Mouse (Mus musculus) embryonic facial prominence, embryonic 10.5 days (tissue): ENCODE measurements around the gene Arhgef19. TPM values are rescaled to one million over a fixed set of nuclear protein-coding genes. Genes with fewer than 3 reads are reported as not detected.

Experiments
- DNase-seq: peaks from one replicate; pipeline ENCODE4 v3.0.0-alpha.2; 2017; ENCODE audit warnings: low spot score
- H3K27ac ChIP-seq: fragments of 300-500 bp; sonication (generic); replicated peaks from 2 replicates; pipeline ENCODE4 v1.5.1; 2016; ENCODE audit warnings: mild to moderate bottlenecking
- H3K27me3 ChIP-seq: fragments of 300-500 bp; sonication (generic); replicated peaks from 2 replicates; pipeline ENCODE4 v1.6.1; 2016; ENCODE audit warnings: low read depth, mild to moderate bottlenecking; ENCODE audit not compliant: poor library complexity, severe bottlenecking
- H3K36me3 ChIP-seq: fragments of 300-500 bp; sonication (generic); replicated peaks from 2 replicates; pipeline ENCODE4 v1.6.1; 2016; ENCODE audit warnings: mild to moderate bottlenecking, moderate library complexity
- H3K4me1 ChIP-seq: fragments of 300-500 bp; sonication (generic); 2 replicates; pipeline ENCODE4 v1.6.1; 2016
- H3K4me3 ChIP-seq: fragments of 300-500 bp; sonication (generic); 2 replicates; pipeline ENCODE4 v1.5.1; 2016; ENCODE audit warnings: mild to moderate bottlenecking, moderate library complexity
- H3K9me3 ChIP-seq: fragments of 300-500 bp; sonication (generic); 2 replicates; pipeline ENCODE4 v1.6.1; 2016; ENCODE audit warnings: mild to moderate bottlenecking
- WGBS: fragments of 180-500 bp; shearing (Covaris S2); methylation state at CpG from one replicate; pipeline ENCODE4 v1.1.7; 2016; 5-methylcytosine and 5-hydroxymethylcytosine counted together
- polyA plus RNA-seq: library from polyadenylated mRNA; unstranded; fragments of >200 nt; fragmentation: Nextera tagmentation; extraction: Ambion mirVana; gene quantifications from 2 replicates; pipeline ENCODE4 v1.2.1, GENCODE M21; 2016

Arhgef19 gene
- polyA plus RNA-seq, 1 experiment from 2014 or later = 8.7 TPM

- peaks cover 73% of the 10 kb centered on the region for H3K4me1 ChIP-seq
- H3K27me3 ChIP-seq = peaks cover 69% of the 10 kb centered on the region
- H3K4me3 ChIP-seq = no peak overlapping the region
- H3K9me3 ChIP-seq = no peaks in the 10 kb centered on the region
- DNase-seq = no peak
- no peak overlapping the region; the same call in 1 of the 2 replicates for H3K27ac ChIP-seq
- no peaks in the 10 kb centered on the region for H3K36me3 ChIP-seq
- WGBS = 61% methylated on average over 12 of the region's 12 CpGs
Observed at GRCm38 (mm10) chr4:141283176-141283878, 44.0 kb downstream of the Arhgef19 start.

DNA sequence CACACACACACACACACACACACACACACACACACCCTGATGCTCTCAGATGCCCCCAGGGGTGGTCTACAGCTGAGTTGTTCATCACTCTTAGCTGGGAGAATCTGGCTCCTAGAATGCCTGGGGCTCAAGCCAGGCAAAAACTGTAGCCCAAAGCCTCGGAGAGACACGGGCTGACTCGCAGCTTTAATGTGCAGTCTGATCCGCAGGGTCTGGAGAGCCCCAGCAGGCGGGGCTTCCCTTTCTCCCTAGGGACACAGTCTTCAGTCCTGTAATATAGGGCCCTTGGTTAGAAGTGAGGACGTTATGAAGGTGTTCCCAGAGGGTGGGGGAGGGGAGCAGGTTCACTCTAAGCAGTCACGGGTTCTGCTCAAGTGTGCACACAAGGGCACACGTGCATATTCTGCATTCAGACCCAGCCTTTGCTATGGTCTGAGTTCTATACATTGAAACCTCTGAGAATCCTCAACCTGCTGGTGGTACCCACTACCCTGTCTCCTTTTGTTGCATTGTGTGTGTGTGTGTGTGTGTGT, 44.6 kb downstream of the Arhgef19 start:
- Histone ChIP-seq H3K27ac (no peak overlapping the region; the same call in 1 of the 2 replicates), H3K36me3 (no peaks in the 10 kb centered on the region), H3K4me3 (no peak overlapping the region), H3K9me3 (no peaks in the 10 kb centered on the region), H3K4me1 (peaks cover 72% of the 10 kb centered on the region), H3K27me3 (peaks cover 75% of the 10 kb centered on the region)
- WGBS = 24% methylated on average over 8 of the region's 8 CpGs
- no peak for DNase-seq

DNA sequence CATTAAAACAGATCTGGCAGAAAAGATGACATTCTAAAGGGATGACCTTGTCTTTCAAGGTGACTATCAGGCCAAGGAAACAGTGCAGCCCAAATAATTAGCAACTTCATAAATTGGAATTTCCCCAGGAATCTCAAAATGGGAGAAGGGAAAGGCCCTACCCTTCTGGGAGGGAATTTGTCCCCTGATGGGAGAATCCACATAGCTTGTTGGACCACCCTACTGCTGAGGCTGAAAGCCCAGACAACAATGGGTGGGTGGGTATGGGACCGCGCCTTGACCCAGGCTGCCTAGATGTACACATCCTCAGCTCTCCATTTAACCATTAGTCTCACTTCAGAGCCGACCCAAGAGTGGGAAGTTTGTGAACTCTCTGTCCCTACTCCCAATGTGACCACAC, 45.2 kb downstream of the Arhgef19 start:
- peaks cover 66% of the 10 kb centered on the region for H3K4me1 ChIP-seq
- 67% methylated on average over 3 of the region's 3 CpGs for WGBS
- H3K9me3 ChIP-seq = no peaks in the 10 kb centered on the region
- no peak overlapping the region for H3K27ac ChIP-seq
- DNase-seq = no peak
- H3K27me3 ChIP-seq = peaks cover 81% of the 10 kb centered on the region
- H3K36me3 ChIP-seq = no peaks in the 10 kb centered on the region
- no peak overlapping the region for H3K4me3 ChIP-seq

DNA sequence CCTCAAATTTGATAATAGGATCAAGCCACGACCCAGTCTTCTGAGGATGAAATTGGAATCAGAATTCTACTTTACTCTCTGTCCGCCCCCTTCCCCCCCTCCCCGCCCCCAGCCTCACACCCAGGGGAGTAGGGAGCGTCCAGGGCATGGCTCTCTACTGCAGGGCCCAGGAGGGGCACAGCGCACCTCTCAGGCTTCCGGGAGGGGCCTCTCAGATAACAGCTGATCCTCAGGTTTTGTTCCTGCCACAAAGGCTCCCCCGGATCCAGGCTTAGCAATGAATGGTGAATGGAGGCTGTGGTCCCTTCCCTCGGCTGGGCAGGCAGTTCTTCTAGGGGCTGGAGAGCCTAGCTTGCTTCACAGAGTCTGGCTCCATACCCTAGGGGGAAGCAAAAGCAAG, 45.8 kb downstream of the Arhgef19 start:
- Histone ChIP-seq H3K27me3 (peaks cover 87% of the 10 kb centered on the region), H3K4me3 (no peak overlapping the region), H3K9me3 (no peaks in the 10 kb centered on the region), H3K4me1 (peaks cover 66% of the 10 kb centered on the region), H3K36me3 (no peaks in the 10 kb centered on the region), H3K27ac (no peak overlapping the region)
- DNase-seq = no peak
- 11% methylated on average over 8 of the region's 8 CpGs for WGBS

DNA sequence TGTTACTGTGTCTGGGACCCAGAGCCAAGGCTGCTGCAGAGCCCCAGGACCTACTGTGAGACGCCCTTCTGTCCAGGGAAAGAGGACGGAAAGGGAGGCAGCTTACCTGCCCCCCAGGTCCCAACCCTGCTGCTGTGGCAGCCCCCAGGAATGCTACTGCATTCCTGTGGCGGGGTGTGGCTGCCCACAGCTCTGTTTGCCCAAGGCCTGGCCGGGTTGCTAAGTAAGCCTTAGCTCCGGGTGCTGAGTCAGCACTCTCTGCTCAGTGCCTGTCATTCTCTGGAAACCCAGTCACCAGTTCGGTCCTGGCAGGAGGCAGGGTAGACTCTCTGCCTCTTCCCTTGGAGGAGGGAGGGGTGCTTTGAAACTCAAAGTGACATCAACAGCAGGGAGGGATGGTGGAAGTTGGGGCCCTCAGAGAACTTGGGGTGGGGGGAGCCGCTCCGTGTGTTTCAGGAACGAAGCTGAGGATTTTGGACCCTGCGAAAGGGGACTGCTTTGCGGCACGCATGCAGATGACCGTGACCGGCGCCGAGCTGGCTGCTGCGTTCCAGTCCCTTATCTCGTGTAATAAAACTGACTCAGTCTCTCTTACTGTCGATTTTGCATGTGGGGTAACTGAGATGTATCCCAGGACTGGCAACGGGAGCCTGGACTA, 47.7 kb downstream of the Arhgef19 start:
- WGBS = 9% methylated on average over 20 of the region's 20 CpGs
- DNase-seq = peak; percentile 62
- H3K9me3 ChIP-seq = no peaks in the 10 kb centered on the region
- peaks cover 99% of the 10 kb centered on the region for H3K27me3 ChIP-seq
- H3K36me3 ChIP-seq = no peaks in the 10 kb centered on the region
- H3K4me3 ChIP-seq = peak overlapping the region; percentile 36
- no peak overlapping the region; the same call in 1 of the 2 replicates for H3K27ac ChIP-seq
- H3K4me1 ChIP-seq = peaks cover 67% of the 10 kb centered on the region

GRCm38 (mm10) chr4:141287518-141288004, 48.3 kb downstream of the Arhgef19 start:
- peaks cover 67% of the 10 kb centered on the region for H3K4me1 ChIP-seq
- no peak for DNase-seq
- H3K27ac ChIP-seq = no peak overlapping the region
- peaks cover 99% of the 10 kb centered on the region for H3K27me3 ChIP-seq
- 9% methylated on average over 15 of the region's 15 CpGs for WGBS
- no peaks in the 10 kb centered on the region for H3K9me3 ChIP-seq
- peak overlapping the region; percentile 36 for H3K4me3 ChIP-seq
- no peaks in the 10 kb centered on the region for H3K36me3 ChIP-seq

- 37% methylated on average over 8 of the region's 8 CpGs for WGBS
- no peak for DNase-seq
- Histone ChIP-seq H3K9me3 (no peaks in the 10 kb centered on the region), H3K27me3 (peaks cover 100% of the 10 kb centered on the region), H3K4me3 (no peak overlapping the region), H3K36me3 (no peaks in the 10 kb centered on the region), H3K4me1 (peaks cover 70% of the 10 kb centered on the region), H3K27ac (no peak overlapping the region)
Observed at GRCm38 (mm10) chr4:141288152-141288551, 48.9 kb downstream of the Arhgef19 start.

GRCm38 (mm10) chr4:141291571-141292375, 52.5 kb downstream of the Arhgef19 start:
- WGBS = 1% methylated on average over 47 of the region's 47 CpGs
- H3K27me3 ChIP-seq = peaks cover 99% of the 10 kb centered on the region
- peak overlapping the region; percentile 75 for H3K27ac ChIP-seq
- H3K36me3 ChIP-seq = no peaks in the 10 kb centered on the region
- peaks cover 66% of the 10 kb centered on the region for H3K4me1 ChIP-seq
- peak overlapping the region; percentile 61 for H3K4me3 ChIP-seq
- DNase-seq = peak; percentile 69
- no peaks in the 10 kb centered on the region for H3K9me3 ChIP-seq

DNA sequence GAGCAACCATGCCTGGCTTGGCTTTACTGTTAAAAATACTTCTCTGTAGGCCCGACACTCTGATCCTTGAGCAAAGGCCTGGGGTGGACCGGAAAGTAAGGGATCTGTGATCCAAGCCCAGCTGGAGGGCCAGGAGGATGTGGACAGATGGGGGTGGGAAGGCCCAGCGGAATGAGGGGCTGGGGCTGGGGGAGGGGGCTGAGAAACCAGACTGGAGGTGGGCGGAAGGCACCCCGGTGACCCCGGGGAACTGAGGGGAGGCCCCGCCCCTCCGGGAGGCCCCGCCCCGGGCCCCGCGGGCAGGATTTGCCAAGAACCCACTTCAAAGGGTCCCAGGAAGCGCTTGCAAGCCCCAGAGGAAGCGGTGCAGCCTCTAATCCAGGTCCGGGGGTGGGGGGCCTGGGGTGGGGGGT, 56.5 kb downstream of the Arhgef19 start:
- peak; percentile 79 for DNase-seq
- 2% methylated on average over 15 of the region's 15 CpGs for WGBS
- H3K27me3 ChIP-seq = peaks cover 99% of the 10 kb centered on the region

DNA sequence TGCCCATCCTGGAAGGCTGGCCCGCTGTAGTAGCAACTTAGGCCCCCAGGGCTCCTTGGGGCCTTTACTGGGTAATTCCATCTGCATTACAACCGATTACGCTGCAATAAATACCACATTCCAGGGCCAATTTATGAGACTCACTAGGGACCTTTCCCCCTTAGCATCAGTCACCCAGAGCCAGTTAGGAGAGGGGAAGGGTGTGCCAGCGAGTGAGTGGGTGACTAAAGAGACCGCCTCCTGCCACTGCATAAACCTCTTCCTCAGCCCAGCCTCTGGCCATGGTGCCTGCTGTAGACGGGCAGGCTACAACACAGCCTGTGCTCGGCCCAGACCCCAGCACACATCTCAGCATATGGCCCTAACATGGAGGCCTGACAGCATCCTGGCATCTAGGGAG, 58.6 kb downstream of the Arhgef19 start:
- H3K4me1 ChIP-seq = peaks cover 63% of the 10 kb centered on the region
- no peak overlapping the region for H3K27ac ChIP-seq
- H3K9me3 ChIP-seq = no peaks in the 10 kb centered on the region
- WGBS = 72% methylated on average over 7 of the region's 7 CpGs
- H3K27me3 ChIP-seq = peaks cover 99% of the 10 kb centered on the region
- no peak overlapping the region for H3K4me3 ChIP-seq
- no peaks in the 10 kb centered on the region for H3K36me3 ChIP-seq
- DNase-seq = no peak

More for the DNA sequence above, 56.5 kb downstream of the Arhgef19 start:
- Histone ChIP-seq H3K4me1 (peaks cover 61% of the 10 kb centered on the region), H3K27ac (peak overlapping the region; percentile 57), H3K36me3 (no peaks in the 10 kb centered on the region), H3K9me3 (no peaks in the 10 kb centered on the region), H3K4me3 (peak overlapping the region; percentile 46)

DNA sequence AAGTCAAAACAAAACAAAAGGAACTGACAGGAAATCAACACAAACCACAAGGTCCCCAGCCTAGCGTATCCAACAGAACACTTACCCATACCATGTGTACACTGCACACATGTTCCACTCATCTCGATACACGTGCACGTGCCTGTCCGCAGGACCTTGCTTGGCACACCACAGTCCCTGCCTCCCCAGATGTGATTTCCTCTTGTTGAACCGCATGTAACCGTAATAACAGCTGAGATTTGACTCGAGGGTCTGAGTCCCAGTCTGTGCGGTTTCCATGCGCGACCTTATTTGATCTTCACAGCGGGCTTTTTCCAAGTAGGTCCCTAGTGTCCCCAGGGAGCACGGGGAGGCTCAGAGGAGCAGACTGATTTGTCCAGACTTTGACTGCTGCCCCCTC, 60.1 kb downstream of the Arhgef19 start:
- no peaks in the 10 kb centered on the region for H3K9me3 ChIP-seq
- H3K27me3 ChIP-seq = peaks cover 99% of the 10 kb centered on the region
- H3K4me3 ChIP-seq = no peak overlapping the region
- no peak overlapping the region for H3K27ac ChIP-seq
- DNase-seq = no peak
- H3K36me3 ChIP-seq = no peaks in the 10 kb centered on the region
- WGBS = 67% methylated on average over 13 of the region's 13 CpGs
- H3K4me1 ChIP-seq = peaks cover 68% of the 10 kb centered on the region

DNA sequence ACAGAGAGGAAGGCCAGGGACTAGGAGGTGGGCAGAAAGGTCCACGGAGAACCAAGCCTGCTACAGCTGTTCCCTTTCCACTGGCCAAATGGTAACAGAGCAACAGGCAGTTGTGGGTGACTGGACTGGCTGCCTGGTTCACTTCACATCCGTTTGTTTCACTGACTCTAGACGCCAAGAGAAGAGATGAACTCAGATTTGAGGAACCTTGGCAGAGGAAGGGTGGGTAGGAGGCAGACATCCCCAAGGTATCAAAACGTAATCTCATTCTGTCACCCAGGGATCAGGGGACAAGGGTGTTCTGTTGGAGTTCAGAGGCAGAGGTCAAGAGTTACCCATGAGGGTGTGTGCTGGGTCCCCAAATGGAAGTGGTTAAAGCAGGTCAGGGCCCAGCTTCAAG, 60.9 kb downstream of the Arhgef19 start:
- H3K27ac ChIP-seq = no peak overlapping the region
- H3K9me3 ChIP-seq = no peaks in the 10 kb centered on the region
- H3K4me1 ChIP-seq = peaks cover 66% of the 10 kb centered on the region
- no peak overlapping the region for H3K4me3 ChIP-seq
- no peak for DNase-seq
- 62% methylated on average over 4 of the region's 4 CpGs for WGBS
- H3K36me3 ChIP-seq = no peaks in the 10 kb centered on the region
- peaks cover 100% of the 10 kb centered on the region for H3K27me3 ChIP-seq
